Mouse (Mus musculus): ENCODE results near the gene Olfr314. TPM values are rescaled to one million over a fixed set of nuclear protein-coding genes. Genes with fewer than 3 reads are reported as not detected.
"Not testable (repeated sequence)": the region's sequence is repeated elsewhere in the genome, so short reads cannot be mapped to it uniquely, and the experiment has no call there.

Gene Olfr314
- total and polyA plus RNA-seq, 3 experiments = not detected

DNA sequence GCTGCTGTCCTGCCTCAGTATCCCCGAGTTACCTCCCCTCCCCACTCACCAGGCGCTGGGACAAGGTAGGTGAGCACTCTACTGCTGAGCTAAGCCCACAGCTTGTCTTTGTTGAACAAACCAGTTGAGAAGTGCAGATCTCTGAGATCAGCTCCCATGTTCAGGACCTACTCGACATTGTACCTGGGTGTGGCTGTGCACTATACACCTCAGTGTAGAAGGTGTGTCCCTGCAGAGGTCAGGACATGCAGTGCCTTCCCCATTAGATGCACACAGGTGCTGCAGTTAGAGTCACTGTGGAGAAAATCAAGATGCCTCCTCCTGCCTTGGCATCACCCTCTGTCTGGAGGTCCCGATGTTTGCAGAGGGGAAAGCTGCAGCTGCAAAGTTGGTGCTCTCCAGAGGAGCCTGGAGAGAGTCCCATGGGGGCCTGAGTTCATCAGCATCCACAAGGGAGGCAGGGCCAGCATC is 43.9 kb upstream of the Olfr314 start, which contains the start of gene Olfr317:
Gene Olfr317 (minus strand): TSS at position 421 of the 471 bp plus-strand sequence.
- H3K9me3 ChIP-seq (replicated peaks; ENCODE audit: insufficient read depth, low read length) = no peaks in the 10 kb centered on the region
- H3K27me3 ChIP-seq (ENCODE audit: control insufficient read depth in 1 of 2, insufficient read depth in 2 of 2, low read length in 2 of 2) = peaks cover 23 to 33% of the 10 kb centered on the region in 2 experiments
- H3K9ac ChIP-seq (ENCODE audit: control insufficient read depth, low read depth, low read length, poor library complexity, severe bottlenecking) = no peak within 1 kb of the TSS
- H3K36me3 ChIP-seq (ENCODE audit: control insufficient read depth in 1 of 2, insufficient read depth in 2 of 2, low read length in 2 of 2) = no peaks in the 10 kb centered on the region
- TF ChIP-seq USF1 (IDR thresholded peaks at IDR 0.05; ENCODE audit: low read depth, low read length) = no peak
- no peak for TF ChIP-seq BHLHE40 (IDR thresholded peaks at IDR 0.05; ENCODE audit: borderline replicate concordance, low read depth, low read length)
- TF ChIP-seq GATA1 (IDR thresholded peaks at IDR 0.05; ENCODE audit: low read depth, low read length) = no peak
- no peak for TF ChIP-seq GABPA (IDR thresholded peaks at IDR 0.05; ENCODE audit: low read depth, low read length)
- no peak for TF ChIP-seq CHD2 (IDR thresholded peaks at IDR 0.05; ENCODE audit: low read length)
- no peak for TF ChIP-seq ZMIZ1 (IDR thresholded peaks at IDR 0.05; ENCODE audit: low read depth, low read length)
- TF ChIP-seq MAFK (IDR thresholded peaks at IDR 0.05; ENCODE audit: borderline replicate concordance, low read depth, low read length) = no peak
- no peak for TF ChIP-seq NELFE (IDR thresholded peaks at IDR 0.05; ENCODE audit: low read depth, low read length)
- no peak for TF ChIP-seq E2F4 (IDR thresholded peaks at IDR 0.05; ENCODE audit: borderline replicate concordance, low read depth, low read length)
- no peak for TF ChIP-seq RCOR1 (IDR thresholded peaks at IDR 0.05; ENCODE audit: low read depth, low read length)
- no peak for TF ChIP-seq ELF1 (IDR thresholded peaks at IDR 0.05; ENCODE audit: low read depth, low read length)
- TF ChIP-seq TAL1 (IDR thresholded peaks at IDR 0.05; ENCODE audit: low read length) = no peak
- TF ChIP-seq ZNF384 (IDR thresholded peaks at IDR 0.05; ENCODE audit: low read depth, low read length) = no peak
- no peak for TF ChIP-seq JUND (IDR thresholded peaks at IDR 0.05; ENCODE audit: low read depth, low read length)
- H3K27ac ChIP-seq (ENCODE audit: control insufficient read depth, low read depth, low read length) = no peak within 1 kb of the TSS
- no peaks in the 10 kb centered on the region for H3K79me2 ChIP-seq (ENCODE audit: control insufficient read depth, insufficient read depth, low read length, poor library complexity)
- DNase-seq (ENCODE audit: low read depth, low spot score) = no peak
- H3K4me3 ChIP-seq (ENCODE audit: control insufficient read depth in 1 of 2, insufficient read depth in 1 of 2, low read depth in 2 of 2, low read length in 2 of 2) = no peak within 1 kb of the TSS
- no peaks in the 10 kb centered on the region for H3K4me1 ChIP-seq (ENCODE audit: control insufficient read depth in 1 of 2, insufficient read depth in 2 of 2, low read length in 2 of 2)

DNA sequence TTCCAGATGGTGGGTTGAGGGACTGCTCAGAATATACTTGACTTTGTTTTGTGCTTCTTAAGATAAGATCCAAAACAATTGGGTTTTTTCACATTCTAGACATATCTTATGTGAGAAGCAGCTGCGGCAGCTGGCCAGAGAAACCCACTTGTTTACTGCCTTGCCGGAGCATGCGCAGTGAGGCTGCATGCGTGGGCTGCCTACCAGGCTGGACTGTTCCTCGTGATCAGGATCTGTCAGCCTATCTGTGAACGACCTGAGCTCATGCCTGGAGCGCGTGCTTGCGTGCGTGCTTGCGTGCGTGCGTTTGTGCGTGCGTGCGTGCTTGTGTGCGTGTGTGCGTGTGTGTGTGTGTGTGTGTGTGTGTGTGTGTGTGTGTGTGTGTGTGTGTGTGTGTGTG is 31.7 kb upstream of the Olfr314 start:
- DNase-seq (ENCODE audit: low read depth, low spot score); H3K9me3 ChIP-seq (replicated peaks; ENCODE audit: insufficient read depth, low read length); H3K79me2 ChIP-seq (ENCODE audit: control insufficient read depth, insufficient read depth, low read length, poor library complexity); H3K36me3 ChIP-seq (ENCODE audit: control insufficient read depth in 1 of 2, insufficient read depth in 2 of 2, low read length in 2 of 2); H3K27me3 ChIP-seq (ENCODE audit: control insufficient read depth in 1 of 2, insufficient read depth in 2 of 2, low read length in 2 of 2); H3K4me1 ChIP-seq (ENCODE audit: control insufficient read depth in 1 of 2, insufficient read depth in 2 of 2, low read length in 2 of 2); H3K9ac ChIP-seq (ENCODE audit: control insufficient read depth, low read depth, low read length, poor library complexity, severe bottlenecking); H3K27ac ChIP-seq (ENCODE audit: control insufficient read depth, low read depth, low read length); H3K4me3 ChIP-seq (ENCODE audit: control insufficient read depth in 1 of 2, insufficient read depth in 1 of 2, low read depth in 2 of 2, low read length in 2 of 2): not testable (repeated sequence)

DNA sequence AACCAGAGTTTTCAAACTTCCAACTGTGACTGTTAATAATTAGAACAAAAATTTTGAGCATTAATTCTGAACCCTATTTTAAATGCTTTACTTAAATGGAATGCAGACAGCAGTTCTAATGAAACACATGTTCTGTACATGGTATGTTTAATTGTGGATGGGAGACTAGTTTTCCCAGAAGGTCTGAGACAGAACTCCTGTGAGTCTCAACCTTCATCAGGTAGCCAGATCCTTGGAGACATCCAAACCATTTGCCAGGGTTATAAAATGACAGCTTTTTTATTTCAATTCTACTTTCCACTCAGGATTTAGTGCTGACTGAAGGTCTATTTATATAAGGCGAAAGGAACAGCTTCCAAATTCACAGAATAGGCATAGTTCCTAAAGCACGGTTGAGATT is 30.3 kb upstream of the Olfr314 start, which contains the start of gene Olfr316:
Gene Olfr316 (plus strand): TSS at position 301 of the 400 bp plus-strand sequence.
- H3K9ac ChIP-seq (ENCODE audit: control insufficient read depth, low read depth, low read length, poor library complexity, severe bottlenecking) = no peak within 1 kb of the TSS
- H3K27me3 ChIP-seq (ENCODE audit: control insufficient read depth in 1 of 2, insufficient read depth in 2 of 2, low read length in 2 of 2) = peaks cover 2 to 8% of the 10 kb centered on the region in 2 experiments; a peak in 3 of 4 replicates
- H3K27ac ChIP-seq (ENCODE audit: control insufficient read depth, low read depth, low read length) = no peak within 1 kb of the TSS
- no peaks in the 10 kb centered on the region for H3K9me3 ChIP-seq (replicated peaks; ENCODE audit: insufficient read depth, low read length)
- H3K4me1 ChIP-seq (ENCODE audit: control insufficient read depth in 1 of 2, insufficient read depth in 2 of 2, low read length in 2 of 2) = no peaks in the 10 kb centered on the region
- no peak for DNase-seq (ENCODE audit: low read depth, low spot score)
- no peaks in the 10 kb centered on the region for H3K79me2 ChIP-seq (ENCODE audit: control insufficient read depth, insufficient read depth, low read length, poor library complexity)
- TF ChIP-seq CHD1 (IDR thresholded peaks at IDR 0.05; ENCODE audit: low read depth, low read length) = no peak
- no peaks in the 10 kb centered on the region for H3K36me3 ChIP-seq (ENCODE audit: control insufficient read depth in 1 of 2, insufficient read depth in 2 of 2, low read length in 2 of 2)
- no peak within 1 kb of the TSS for H3K4me3 ChIP-seq (ENCODE audit: control insufficient read depth in 1 of 2, insufficient read depth in 1 of 2, low read depth in 2 of 2, low read length in 2 of 2)

Data from MEL (cell line).